Mouse (Mus musculus): ENCODE results near the gene Map3k5.

The Map3k5 gene

GRCm38 (mm10) chr10:19935821-19936367 is 1.6 kb downstream of the Map3k5 start:
- no peak for DNase-seq (ENCODE audit: low spot score)

DNA sequence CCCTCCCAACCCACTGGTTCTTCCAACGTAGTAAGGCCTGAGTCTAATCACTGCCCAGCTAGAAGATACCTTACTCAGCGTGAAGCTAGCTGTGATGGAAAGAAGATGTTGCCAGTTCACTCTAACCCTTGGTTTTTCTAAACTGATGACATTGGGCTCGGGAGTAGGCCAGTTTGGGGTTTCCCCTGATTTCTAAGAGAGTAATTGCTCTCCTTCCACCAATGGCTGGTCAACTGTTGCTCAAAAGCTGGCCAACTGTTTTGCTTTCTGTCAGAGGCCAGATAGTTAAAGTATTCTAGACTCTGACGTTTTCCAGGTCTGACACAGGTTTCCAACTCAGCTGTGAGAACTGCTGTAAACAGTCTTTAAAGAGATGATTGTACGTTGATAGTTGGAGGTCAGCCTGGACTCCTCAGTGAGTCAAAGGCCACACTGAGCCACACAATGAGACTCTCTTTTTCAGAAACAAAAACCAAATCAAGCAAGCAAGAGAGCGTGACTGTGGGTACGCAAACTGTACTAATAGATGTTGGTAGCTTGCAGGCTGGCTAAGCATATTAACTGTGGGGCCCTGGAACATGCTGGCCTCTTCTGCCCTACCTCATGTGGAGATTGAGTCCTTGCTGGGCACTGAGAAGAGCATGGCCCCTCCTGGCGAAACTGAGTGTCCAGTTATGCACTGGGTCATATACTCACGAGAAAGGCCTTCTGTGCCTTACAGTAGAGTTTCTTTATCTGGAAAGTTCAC is 2.9 kb downstream of the Map3k5 start:
- DNase-seq (ENCODE audit: low spot score), result no peak

- no peak for DNase-seq (ENCODE audit: low spot score)
Observed at GRCm38 (mm10) chr10:19938738-19939137, 4.5 kb downstream of the Map3k5 start.

DNA sequence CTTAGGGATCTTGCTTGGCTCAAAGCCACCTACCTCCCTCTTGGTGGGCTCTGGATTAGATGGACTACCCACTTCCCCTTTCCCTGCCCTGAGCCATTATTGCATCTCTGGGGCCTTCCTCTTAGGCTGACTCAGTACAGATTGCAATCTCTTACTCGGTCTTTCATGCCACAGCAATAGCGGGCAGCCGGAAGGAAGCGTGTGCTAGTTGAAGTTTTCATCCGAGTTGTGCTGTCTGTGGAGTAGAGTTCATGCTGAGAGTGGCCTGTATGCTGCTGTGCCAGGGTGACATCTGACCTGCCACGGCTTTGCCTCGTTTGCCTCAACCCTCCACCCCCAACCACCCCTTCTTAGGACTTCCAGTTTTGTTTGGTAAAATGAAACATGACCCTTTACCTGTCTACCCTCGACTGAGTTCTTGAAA is 5.0 kb downstream of the Map3k5 start:
- DNase-seq (ENCODE audit: low spot score), result no peak

- no peak for DNase-seq (ENCODE audit: low spot score)
Observed at GRCm38 (mm10) chr10:19940127-19940526, 5.9 kb downstream of the Map3k5 start.

- DNase-seq (ENCODE audit: low spot score), result no peak
Observed at GRCm38 (mm10) chr10:19940626-19941025, 6.4 kb downstream of the Map3k5 start.

DNA sequence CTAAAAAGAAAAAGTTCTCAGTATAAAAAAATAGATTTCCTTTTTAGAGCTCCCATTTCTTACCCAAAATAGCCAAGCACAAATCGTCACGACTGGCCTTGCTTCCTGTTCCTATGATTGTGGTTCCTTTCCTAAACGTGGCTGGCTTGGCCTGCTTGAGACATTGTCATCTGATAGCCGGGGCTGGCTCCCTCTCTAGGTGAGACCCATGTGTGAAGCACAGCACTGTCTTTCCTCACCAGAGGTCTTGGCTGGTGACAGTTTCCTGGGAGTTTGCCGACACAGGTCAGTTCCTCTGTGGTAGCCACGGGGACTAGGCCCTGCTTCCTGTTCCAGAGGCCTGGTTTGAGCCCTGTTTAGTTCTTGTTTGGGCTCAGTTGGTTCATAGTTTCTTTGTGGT is 6.8 kb downstream of the Map3k5 start:
- no peak for DNase-seq (ENCODE audit: low spot score)

DNA sequence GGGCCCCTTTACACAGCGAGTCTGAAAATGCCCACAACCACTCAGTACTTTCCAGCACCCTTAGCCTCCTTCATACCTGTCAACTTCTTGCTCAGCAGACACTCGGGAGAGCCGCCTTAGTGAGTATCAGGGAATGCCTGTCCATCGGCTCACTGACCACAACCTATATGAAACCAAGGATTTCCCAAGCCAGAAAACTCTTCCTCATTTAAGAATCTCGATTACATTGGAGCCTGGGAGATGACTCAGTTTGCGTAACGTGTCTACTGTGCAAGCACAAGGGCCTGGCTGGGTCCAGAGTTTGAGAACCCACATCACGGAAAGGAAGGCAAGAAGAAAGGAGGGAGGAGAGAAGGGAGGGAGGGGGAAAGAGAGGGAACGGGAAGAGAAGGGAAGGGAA is 7.6 kb downstream of the Map3k5 start:
- no peak for DNase-seq (ENCODE audit: low spot score)

DNA sequence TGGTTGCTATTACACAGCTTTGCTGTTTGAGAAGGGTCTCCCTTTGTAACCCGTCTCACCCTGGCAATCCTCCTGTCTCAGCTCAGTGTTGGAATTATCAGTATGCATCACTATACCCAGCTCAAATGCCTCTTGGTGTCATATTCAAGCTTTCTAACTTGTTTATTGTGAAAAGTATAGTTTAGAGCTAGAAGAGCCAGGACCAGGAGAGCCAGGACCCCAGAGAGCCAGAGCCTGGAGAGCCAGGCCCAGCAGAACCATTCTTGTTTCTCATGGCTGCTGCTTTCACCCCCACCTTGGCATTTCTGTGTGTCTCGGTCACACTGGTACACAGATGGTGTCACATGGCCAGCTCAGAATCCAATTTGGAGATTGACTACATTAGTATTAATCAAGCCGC is 8.3 kb downstream of the Map3k5 start:
- DNase-seq (ENCODE audit: low spot score), result no peak

DNA sequence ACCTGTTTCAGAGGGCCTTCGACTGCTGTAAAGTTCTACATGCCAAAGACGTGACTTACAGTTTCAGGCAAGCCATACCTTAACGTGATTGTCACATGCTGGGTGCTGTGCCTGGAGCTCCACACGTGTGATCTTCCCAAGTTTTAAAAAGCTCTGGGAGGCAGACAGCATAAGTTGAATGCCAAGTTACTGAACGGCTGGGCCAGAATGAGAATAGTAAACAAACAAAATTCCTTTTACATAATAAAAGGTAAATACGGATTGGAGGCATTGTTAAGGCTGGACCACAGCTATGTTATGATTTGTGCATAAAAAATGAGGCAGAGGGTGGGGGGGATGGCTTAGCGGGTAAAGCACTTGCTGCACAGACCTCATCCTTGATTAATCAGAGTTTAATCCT is 11.4 kb downstream of the Map3k5 start:
- no peak for DNase-seq (ENCODE audit: low spot score)

DNA sequence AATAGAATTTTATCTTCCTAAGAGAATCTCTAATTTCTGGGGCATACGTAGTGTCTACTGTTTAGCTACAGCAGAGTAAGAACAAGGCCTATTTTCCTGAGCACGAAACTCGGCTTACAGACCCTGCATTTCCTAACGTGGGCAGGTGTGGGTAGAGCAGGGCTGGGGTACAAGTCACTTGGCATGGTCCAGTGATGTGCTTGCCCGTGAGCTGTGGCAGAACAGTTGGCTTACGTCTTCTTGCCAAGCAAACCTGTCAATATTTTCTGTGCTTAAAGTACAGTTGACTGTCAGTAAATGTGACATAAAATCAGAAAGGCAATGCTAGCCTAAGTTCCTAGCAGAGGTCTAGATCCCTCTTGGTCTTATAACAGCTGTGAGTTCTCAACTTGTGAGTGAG is 12.4 kb downstream of the Map3k5 start:
- DNase-seq (ENCODE audit: low spot score), result no peak

DNA sequence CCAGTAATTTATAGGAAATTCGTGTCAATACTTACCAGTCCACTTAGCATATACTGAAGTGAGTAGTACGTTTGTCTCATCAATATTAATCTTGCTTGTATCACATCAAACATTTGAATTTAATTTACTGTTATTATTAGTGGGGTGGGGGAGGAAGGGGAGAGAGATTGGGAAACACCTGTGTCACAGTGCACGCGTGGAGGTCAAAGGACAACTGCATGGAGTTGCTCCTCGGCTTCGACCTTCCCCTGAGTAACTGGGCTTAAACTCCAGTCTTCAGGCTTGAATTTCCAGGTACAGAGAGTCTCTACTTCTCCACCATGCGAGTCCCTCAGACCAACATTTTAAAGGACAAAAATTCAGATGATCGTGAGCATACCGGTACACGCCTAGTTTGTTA is 13.2 kb downstream of the Map3k5 start:
- no peak for DNase-seq (ENCODE audit: low spot score)

DNA sequence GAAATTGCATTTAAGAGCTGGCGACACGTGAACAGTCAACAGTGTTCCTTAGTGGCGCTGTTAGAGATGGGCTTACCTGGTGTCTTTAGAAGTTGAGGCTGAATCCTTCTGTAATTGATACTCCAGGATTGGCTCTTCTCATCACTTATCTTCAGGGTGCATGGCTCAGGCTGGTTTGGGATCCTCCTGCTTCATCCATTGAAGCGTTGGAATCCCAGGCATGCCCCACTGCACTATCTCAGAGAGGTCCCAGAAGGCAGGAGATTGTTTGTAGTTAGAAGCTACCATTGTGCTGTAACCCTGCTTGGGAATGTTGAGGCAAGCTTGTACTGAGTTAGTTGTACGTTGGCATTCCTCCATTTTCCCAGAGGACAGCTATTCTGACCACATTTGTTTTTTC is 13.6 kb downstream of the Map3k5 start:
- no peak for DNase-seq (ENCODE audit: low spot score)

DNA sequence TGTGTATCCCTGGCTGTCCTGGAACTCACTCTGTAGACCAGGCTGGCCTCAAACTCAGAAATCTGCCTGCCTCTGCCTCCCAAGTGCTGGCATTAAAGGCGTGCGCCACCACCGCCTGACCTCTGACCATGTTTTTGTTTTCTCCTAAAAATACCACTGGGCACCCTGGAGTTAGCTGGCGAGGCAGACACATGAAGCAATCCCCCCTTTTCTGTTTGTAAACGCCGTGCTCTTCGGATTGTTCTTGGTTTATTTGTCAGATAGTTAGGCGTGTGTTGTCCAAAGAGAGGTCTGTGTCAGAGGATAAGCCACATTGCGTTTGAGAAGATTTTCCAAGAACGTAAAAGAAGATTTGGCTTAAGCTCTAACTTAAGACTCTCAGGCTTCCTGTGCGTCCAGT is 14.1 kb downstream of the Map3k5 start:
- DNase-seq (ENCODE audit: low spot score), result no peak

- DNase-seq (ENCODE audit: low spot score), result no peak
Observed at GRCm38 (mm10) chr10:19949106-19949505, 14.8 kb downstream of the Map3k5 start.

GRCm38 (mm10) chr10:19953032-19953761 is 18.9 kb downstream of the Map3k5 start:
- DNase-seq (ENCODE audit: low spot score), result no peak

GRCm38 (mm10) chr10:19954572-19954971 is 20.3 kb downstream of the Map3k5 start:
- no peak for DNase-seq (ENCODE audit: low spot score)

- no peak for DNase-seq (ENCODE audit: low spot score)
Observed at GRCm38 (mm10) chr10:19955817-19956216, 21.5 kb downstream of the Map3k5 start.

DNA sequence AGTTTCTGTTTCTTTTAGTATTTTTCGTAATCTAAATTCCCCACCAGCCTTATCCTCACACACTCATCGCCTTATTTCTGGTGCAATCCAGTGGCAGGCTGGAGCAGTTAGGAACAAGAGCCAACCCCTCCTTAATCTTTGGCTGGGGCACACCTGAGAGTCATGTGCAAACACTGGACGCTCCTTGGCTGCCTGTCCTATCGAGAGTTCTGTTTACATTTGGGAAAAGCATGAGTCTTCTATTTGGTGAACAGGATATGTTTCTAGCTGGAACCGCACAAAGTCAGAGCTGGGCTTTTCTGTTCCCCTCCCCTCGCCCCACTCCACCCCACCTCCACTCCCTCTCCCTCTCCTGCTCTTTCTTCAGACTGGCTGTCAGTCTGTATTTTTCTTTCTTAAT is 22.5 kb downstream of the Map3k5 start:
- no peak for DNase-seq (ENCODE audit: low spot score)

GRCm38 (mm10) chr10:19960831-19961380 is 26.6 kb downstream of the Map3k5 start:
- DNase-seq (ENCODE audit: low spot score), result no peak

- no peak for DNase-seq (ENCODE audit: low spot score)
Observed at GRCm38 (mm10) chr10:19962746-19963145, 28.5 kb downstream of the Map3k5 start.

DNA sequence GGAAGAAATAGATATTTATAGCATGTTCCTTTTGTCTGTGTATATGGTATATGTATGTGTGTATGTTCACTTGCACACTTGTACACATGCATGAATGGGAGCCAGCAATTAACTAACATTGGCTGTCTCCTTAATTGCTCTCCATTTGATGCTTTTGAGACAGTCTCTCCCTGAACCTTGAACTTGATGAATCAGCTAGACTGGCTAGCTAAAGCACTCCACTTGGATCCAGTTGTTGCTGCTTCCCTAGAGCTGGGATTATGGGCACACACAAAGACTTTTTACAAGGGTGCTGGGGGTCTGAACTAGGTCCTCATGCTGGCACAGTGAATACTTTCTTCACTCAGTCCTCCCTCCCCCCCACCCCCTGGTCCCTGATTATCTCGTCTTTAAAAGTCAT is 28.9 kb downstream of the Map3k5 start:
- no peak for DNase-seq (ENCODE audit: low spot score)

GRCm38 (mm10) chr10:19964105-19964504 is 29.8 kb downstream of the Map3k5 start:
- DNase-seq (ENCODE audit: low spot score), result no peak
